Mouse (Mus musculus): ENCODE measurements at regions not wholly inside any gene's neighbourhood (a gene's known extent, or its start where the extent isn't known, plus 50 kb on each side); places are given as distances from the start of the nearest gene placed in this dataset.

DNA sequence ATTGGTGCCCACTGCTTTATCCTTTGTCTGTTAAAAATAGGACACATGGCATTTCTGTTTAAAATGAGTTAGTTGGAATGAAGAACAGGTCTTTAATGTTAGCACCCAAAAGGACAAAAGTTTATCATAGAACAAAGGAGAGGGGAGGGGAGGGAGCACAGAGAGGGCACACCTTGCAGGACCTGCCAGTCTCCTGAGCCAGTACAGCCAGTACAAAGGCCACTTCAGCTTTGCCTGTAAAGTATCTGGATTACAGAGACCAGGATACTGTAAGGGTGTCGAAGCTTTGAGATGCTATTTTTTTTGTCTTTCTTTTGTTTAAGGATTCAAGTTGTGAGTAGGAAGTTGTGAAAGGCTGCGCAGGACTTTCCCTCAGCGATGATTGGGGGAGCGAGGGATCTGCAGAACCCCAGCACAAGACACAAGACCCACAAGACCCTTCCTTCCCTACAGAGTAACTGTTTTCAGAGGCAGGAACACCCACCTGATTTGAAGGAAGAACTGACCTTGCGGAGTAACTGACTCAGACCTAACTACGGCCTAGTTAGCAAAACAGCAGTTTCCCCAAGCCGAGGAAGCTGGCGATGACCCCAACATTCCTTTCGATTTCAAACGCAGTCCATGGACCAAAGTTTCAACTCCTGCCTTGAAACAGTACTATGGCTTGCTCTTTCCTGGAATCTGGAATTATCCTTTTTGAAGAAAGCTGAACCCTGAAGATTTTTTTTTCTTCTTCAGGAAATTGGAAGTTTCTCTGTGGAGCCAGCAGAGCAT is 178.1 kb downstream of the Efnb2 start:
- 74% methylated on average over 10 of the region's 10 CpGs for WGBS
- Histone ChIP-seq H3K4me1 (replicated peaks) (peaks cover 29% of the 10 kb centered on the region), H3K4me2 (no peak overlapping the region), H3K27me3 (no peaks in the 10 kb centered on the region), H3K27ac (replicated peaks) (no peak overlapping the region), H3K9ac (no peak overlapping the region), H3K9me3 (no peaks in the 10 kb centered on the region), H3K4me3 (no peak overlapping the region), H3K36me3 (no peaks in the 10 kb centered on the region)
- no peak for ATAC-seq (ENCODE audit: low read depth)

DNA sequence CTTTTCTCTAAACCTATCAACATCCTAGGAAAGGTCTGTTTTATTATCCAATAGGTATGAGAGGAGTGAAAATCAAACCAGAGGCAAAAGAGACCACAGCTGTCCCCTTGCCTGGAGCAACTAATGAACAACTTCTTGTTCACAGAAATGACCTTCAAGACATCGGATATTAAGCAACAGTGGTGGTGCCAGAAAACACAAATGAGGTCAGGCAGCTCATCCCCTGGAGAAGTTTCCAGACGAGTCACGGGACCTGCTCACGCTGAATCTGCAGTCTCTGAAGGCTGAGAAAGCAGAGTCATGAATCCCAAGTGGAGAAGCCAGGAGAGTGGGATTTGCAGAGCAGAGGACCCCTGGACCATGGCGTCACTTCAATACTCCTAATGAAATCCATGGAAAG is 183.6 kb downstream of the Efnb2 start:
- H3K27ac ChIP-seq (replicated peaks), result no peak overlapping the region
- no peaks in the 10 kb centered on the region for H3K4me1 ChIP-seq (replicated peaks)
- H3K27me3 ChIP-seq, result no peaks in the 10 kb centered on the region
- H3K9ac ChIP-seq, result no peak overlapping the region
- H3K4me3 ChIP-seq, result no peak overlapping the region
- WGBS, result 79% methylated on average over 5 of the region's 5 CpGs
- H3K9me3 ChIP-seq, result no peaks in the 10 kb centered on the region
- no peak for ATAC-seq (ENCODE audit: low read depth)
- no peak overlapping the region for H3K4me2 ChIP-seq
- no peaks in the 10 kb centered on the region for H3K36me3 ChIP-seq

DNA sequence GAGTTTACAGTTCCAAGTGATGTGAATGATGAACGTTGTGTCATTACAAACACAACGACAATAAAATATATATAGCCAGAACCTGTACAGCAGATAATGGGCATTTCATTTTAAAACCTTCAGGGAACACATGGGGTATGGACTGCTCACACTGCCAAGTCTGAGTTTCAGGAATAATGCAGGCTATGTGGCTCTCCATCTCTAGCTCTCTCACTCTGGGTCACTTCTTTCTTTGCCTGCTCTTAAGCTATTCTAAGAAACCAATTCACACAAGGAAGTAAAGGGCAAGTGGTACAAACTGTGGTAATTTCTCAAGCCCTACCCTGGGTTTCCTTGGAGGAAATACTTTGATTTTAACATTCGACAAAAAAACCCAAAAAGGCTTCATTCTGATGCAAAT is 192.5 kb downstream of the Efnb2 start:
- no peak overlapping the region for H3K4me3 ChIP-seq
- H3K27ac ChIP-seq (replicated peaks), result no peak overlapping the region
- no peaks in the 10 kb centered on the region for H3K9me3 ChIP-seq
- no peak overlapping the region for H3K4me2 ChIP-seq
- no peak for ATAC-seq (ENCODE audit: low read depth)
- H3K4me1 ChIP-seq (replicated peaks), result peaks cover 14% of the 10 kb centered on the region
- no peak overlapping the region for H3K9ac ChIP-seq
- H3K27me3 ChIP-seq, result no peaks in the 10 kb centered on the region
- H3K36me3 ChIP-seq, result no peaks in the 10 kb centered on the region
- WGBS, result 49% methylated on average over 3 of the region's 3 CpGs

DNA sequence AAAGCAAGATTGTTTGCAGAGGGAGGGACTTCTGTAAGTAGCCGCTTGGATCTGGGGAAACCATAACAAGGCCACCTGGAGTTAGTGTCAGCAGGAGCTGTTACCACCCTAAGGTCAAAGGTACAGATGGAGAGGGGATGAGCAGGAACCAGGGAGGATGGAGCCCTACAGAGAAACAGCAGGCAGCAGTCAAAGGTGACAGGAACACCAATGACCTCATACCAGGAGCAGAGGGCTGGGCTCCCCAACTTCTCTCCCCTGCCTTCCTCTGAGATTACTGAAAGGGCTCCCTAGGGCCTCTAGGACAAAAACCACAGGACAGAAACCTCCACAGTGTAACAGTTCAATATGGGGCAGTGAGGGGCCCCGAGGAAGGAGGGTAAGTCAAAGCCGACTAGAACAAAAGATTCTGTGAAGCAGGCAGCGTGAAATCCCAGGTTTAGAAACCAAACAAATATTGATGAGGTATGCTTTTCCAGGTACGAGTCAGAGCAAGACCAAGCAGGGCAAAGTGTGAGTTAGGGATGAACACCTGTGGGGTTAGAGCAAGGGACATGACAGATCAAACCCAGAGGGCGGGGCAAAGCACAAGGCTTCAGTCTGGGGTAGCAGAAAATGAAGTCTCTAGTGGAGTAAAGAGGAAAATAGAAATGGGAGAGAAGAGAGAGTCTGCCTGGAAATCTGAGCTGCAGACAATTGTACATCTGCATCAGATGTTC is 194.4 kb downstream of the Efnb2 start:
- Histone ChIP-seq H3K4me1 (replicated peaks) (peaks cover 19% of the 10 kb centered on the region), H3K27ac (replicated peaks) (no peak overlapping the region), H3K27me3 (no peaks in the 10 kb centered on the region), H3K9me3 (no peaks in the 10 kb centered on the region), H3K4me3 (no peak overlapping the region), H3K36me3 (no peaks in the 10 kb centered on the region), H3K4me2 (no peak overlapping the region), H3K9ac (no peak overlapping the region)
- ATAC-seq (ENCODE audit: low read depth), result 0 out of 2 replicates have a peak, but pooled peaks have one; percentile 36
- 12% methylated on average over 6 of the region's 6 CpGs for WGBS

DNA sequence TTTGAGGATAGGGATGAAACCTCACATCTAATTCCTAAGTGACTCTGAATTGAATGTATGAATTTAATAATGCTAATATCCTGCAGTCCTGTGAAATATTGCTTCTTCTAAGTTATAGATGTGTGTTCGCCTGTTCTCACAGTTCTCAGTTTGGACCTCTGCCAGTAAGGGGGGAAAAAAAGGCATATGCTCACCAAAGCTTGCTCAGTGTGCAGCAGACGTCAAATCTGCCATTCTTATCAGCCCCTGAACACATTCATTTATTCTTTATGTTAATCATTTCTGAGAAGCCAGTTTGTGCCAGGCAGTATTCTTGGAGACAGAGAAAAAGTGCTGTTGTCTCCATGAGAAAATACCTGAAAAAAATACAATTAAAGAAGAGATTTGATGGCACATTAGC is 198.6 kb downstream of the Efnb2 start:
- Histone ChIP-seq H3K4me1 (replicated peaks) (peaks cover 19% of the 10 kb centered on the region), H3K27ac (replicated peaks) (no peak overlapping the region), H3K9me3 (no peaks in the 10 kb centered on the region), H3K4me2 (no peak overlapping the region), H3K27me3 (no peaks in the 10 kb centered on the region), H3K4me3 (no peak overlapping the region), H3K9ac (no peak overlapping the region), H3K36me3 (no peaks in the 10 kb centered on the region)
- ATAC-seq (ENCODE audit: low read depth), result no peak
- 29% methylated on average over 2 of the region's 2 CpGs for WGBS

DNA sequence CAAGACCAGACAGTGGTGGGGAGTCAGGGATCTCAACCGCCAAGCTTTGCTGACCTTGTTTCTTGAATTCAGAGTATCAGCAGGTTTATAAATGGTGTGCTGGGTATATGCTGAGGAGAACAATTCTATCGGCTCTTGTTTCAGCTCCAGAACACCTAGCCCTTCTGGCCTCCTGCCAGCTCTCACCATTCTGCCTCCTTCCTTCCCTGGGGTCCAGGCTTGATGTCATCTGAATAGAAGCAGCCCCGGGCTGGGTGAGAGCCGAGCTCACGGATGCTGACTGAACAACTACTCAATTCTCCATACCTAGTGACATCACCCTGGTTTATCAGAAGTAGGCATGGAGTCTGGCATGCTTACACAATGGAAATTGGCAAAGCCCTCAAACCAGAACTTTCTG is 203.5 kb downstream of the Efnb2 start:
- Histone ChIP-seq H3K27me3 (no peaks in the 10 kb centered on the region), H3K4me1 (replicated peaks) (peaks cover 5% of the 10 kb centered on the region; the same call in 1 of the 2 replicates), H3K9me3 (no peaks in the 10 kb centered on the region), H3K27ac (replicated peaks) (no peak overlapping the region), H3K4me2 (no peak overlapping the region), H3K36me3 (no peaks in the 10 kb centered on the region), H3K4me3 (no peak overlapping the region), H3K9ac (no peak overlapping the region)
- no peak for ATAC-seq (ENCODE audit: low read depth)
- whole genome bisulfite sequencing, result 69% methylated on average over 5 of the region's 5 CpGs

DNA sequence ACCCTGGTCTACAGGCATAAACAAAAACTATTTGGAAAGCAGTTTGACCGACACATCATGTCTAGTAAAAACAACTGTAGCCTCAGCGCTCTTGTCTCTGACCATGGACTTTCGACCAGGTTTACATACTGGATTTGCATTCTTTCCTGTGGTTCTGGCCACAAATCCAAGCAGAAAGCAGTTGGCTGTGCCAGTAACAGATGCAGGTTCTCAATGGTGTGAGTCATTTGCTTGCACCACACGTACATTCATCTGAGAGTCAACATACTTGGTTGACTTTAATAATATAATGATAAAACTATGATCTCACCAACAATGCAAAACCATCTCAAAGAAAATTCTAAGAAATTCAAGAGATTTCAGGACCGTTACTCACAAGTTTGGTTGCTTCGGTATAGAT is 207.1 kb downstream of the Efnb2 start:
- no peak overlapping the region for H3K27ac ChIP-seq (replicated peaks)
- H3K4me2 ChIP-seq, result no peak overlapping the region
- no peaks in the 10 kb centered on the region for H3K27me3 ChIP-seq
- no peak for ATAC-seq (ENCODE audit: low read depth)
- no peak overlapping the region for H3K9ac ChIP-seq
- 90% methylated on average over 6 of the region's 6 CpGs for WGBS
- H3K9me3 ChIP-seq, result no peaks in the 10 kb centered on the region
- no peaks in the 10 kb centered on the region for H3K36me3 ChIP-seq
- H3K4me1 ChIP-seq (replicated peaks), result no peaks in the 10 kb centered on the region
- no peak overlapping the region for H3K4me3 ChIP-seq

DNA sequence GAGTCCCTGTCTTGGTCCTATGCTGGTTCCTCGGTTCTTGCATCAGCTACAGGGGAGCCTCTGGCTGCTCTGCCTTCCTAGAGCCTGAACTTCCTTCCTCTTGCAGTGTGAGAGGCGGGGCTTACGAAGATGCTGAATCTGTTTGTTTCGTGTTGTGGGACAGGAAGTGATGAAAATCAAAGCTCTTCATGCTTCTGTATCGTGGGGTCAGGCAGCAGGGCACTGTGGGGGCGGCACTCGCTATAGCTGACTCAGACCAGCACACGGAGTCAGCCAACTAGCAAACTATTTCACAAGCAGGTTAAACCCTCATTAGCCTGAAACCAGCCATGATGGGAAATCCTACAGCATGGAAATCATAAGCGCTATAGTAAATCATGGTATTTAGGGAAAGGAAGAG is 208.8 kb downstream of the Efnb2 start:
- no peaks in the 10 kb centered on the region for H3K4me1 ChIP-seq (replicated peaks)
- no peaks in the 10 kb centered on the region for H3K9me3 ChIP-seq
- H3K9ac ChIP-seq, result no peak overlapping the region
- H3K27ac ChIP-seq (replicated peaks), result no peak overlapping the region
- H3K4me3 ChIP-seq, result no peak overlapping the region
- 86% methylated on average over 9 of the region's 9 CpGs for WGBS
- H3K36me3 ChIP-seq, result no peaks in the 10 kb centered on the region
- ATAC-seq (ENCODE audit: low read depth), result no peak
- H3K27me3 ChIP-seq, result no peaks in the 10 kb centered on the region
- H3K4me2 ChIP-seq, result no peak overlapping the region

DNA sequence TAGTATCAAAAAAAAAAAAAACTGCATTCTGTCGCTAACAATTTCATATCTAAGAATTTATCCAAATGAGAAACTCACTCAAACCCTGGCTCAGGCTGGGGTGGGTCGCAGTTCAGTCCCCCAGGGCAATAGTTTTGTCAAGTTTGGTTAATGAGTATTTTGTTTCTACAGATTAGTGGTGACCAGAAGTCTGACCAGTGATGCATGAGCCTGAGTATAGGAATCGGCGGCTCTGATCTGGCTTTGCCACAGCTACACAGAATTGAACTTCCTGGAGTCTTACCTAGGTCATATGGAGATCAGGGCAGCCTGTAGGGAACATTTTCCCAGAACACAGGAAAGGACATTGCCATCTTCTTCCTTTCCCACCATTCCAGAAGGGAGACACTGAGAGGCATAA is 212.1 kb downstream of the Efnb2 start:
- no peak for ATAC-seq (ENCODE audit: low read depth)
- no peaks in the 10 kb centered on the region for H3K9me3 ChIP-seq
- no peaks in the 10 kb centered on the region for H3K27me3 ChIP-seq
- H3K27ac ChIP-seq (replicated peaks), result no peak overlapping the region
- no peaks in the 10 kb centered on the region for H3K36me3 ChIP-seq
- no peak overlapping the region for H3K4me3 ChIP-seq
- H3K4me1 ChIP-seq (replicated peaks), result no peaks in the 10 kb centered on the region
- no peak overlapping the region for H3K9ac ChIP-seq
- H3K4me2 ChIP-seq, result no peak overlapping the region
- WGBS, result 93% methylated on average over 4 of the region's 4 CpGs

DNA sequence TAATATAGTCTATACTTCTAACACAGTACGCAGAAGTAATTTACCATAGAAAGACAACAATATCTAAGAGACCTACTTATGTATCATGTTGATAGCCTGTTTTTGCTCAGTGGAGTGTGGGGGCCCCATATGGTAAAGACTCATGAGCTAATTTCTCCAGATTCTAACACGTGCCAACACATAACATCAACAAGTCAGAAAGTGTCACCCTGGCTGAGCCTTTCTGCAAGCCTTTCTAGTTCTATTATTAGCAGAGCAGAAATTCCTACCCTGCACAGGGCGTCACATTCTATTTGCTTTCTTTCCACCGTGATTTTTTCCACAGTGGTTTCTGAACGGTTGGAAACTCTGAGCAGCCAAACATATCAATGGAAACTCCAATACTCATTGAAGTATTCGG is 219.5 kb downstream of the Efnb2 start:
- 86% methylated on average over 6 of the region's 6 CpGs for WGBS
- no peaks in the 10 kb centered on the region for H3K36me3 ChIP-seq
- no peak overlapping the region for H3K4me3 ChIP-seq
- ATAC-seq (ENCODE audit: low read depth), result no peak
- H3K4me1 ChIP-seq (replicated peaks), result no peaks in the 10 kb centered on the region
- no peaks in the 10 kb centered on the region for H3K27me3 ChIP-seq
- H3K4me2 ChIP-seq, result no peak overlapping the region
- no peak overlapping the region for H3K9ac ChIP-seq
- H3K9me3 ChIP-seq, result no peaks in the 10 kb centered on the region
- H3K27ac ChIP-seq (replicated peaks), result no peak overlapping the region

DNA sequence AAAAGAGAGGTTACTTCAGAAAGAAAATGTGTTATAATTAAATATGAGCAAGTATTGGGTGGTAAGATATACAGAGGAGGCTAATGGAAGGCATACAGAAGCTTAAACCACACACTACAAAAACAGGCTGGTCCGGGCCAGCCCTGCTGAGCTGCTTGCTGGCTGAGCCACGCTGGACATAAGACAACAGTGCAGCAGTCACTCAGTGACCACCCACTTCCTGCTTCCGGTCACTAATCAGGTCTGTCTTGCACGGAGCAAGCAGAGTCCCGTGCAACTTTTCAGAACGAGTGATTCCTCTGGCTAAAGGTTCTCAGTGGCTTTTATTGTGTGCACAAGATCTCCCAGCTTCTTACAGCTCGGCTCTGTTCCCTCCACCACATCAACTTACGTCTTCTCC is 220.1 kb downstream of the Efnb2 start:
- Histone ChIP-seq H3K4me3 (no peak overlapping the region), H3K36me3 (no peaks in the 10 kb centered on the region), H3K4me1 (replicated peaks) (no peaks in the 10 kb centered on the region), H3K27ac (replicated peaks) (no peak overlapping the region), H3K27me3 (no peaks in the 10 kb centered on the region), H3K4me2 (0 out of 2 replicates have a peak overlapping the region, but pooled peaks have one; percentile 6), H3K9me3 (no peaks in the 10 kb centered on the region), H3K9ac (no peak overlapping the region)
- WGBS, result 76% methylated on average over 8 of the region's 8 CpGs
- no peak for ATAC-seq (ENCODE audit: low read depth)

DNA sequence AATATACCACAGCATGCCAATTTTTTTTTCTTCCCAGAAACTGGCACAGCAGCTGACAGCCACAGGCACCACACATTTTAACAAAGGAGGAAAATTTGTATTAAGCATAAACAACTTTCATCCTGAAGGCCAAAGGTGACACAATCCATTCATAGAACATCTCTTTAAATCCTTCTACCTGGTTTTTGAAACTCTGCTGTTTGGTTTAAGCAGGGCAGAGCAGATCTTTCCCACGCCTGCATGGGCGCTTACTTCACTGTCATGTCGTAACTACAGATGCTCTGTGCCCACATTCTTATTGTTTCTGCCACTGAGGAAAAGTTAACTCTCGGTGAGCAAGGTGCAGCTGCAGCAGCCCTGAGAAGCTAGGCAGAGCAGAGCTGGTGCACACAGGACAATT is 234.8 kb downstream of the Efnb2 start:
- Histone ChIP-seq H3K4me2 (no peak overlapping the region), H3K36me3 (no peaks in the 10 kb centered on the region), H3K9ac (no peak overlapping the region), H3K27me3 (no peaks in the 10 kb centered on the region), H3K4me3 (no peak overlapping the region), H3K27ac (replicated peaks) (no peak overlapping the region), H3K9me3 (no peaks in the 10 kb centered on the region), H3K4me1 (replicated peaks) (no peaks in the 10 kb centered on the region)
- ATAC-seq (ENCODE audit: low read depth), result no peak
- WGBS, result 58% methylated on average over 4 of the region's 4 CpGs

DNA sequence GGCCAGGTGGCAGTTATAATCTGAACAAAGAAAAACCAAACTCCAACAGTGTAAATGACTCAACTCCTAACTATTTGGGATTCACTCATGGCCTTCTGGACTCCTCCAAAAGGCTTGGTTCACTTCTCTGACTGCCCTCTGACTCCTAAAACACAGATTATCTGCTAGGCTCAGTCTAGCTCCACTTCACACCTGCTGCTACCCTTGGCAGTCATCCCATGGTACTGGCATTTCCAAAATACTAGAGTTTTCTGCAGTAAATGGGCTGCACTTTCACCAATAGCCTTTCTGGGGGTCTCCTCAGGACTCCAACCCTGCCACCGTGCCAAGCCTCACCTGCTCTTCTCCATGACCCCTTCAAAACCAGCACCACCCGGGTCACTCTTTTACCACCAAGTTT is 237.6 kb downstream of the Efnb2 start:
- H3K9ac ChIP-seq, result no peak overlapping the region
- no peaks in the 10 kb centered on the region for H3K4me1 ChIP-seq (replicated peaks)
- 97% methylated on average over 2 of the region's 2 CpGs for WGBS
- H3K27ac ChIP-seq (replicated peaks), result no peak overlapping the region
- H3K4me2 ChIP-seq, result no peak overlapping the region
- no peak for ATAC-seq (ENCODE audit: low read depth)
- H3K27me3 ChIP-seq, result no peaks in the 10 kb centered on the region
- no peaks in the 10 kb centered on the region for H3K9me3 ChIP-seq
- no peak overlapping the region for H3K4me3 ChIP-seq
- H3K36me3 ChIP-seq, result no peaks in the 10 kb centered on the region
